In the genomic region with DNA sequence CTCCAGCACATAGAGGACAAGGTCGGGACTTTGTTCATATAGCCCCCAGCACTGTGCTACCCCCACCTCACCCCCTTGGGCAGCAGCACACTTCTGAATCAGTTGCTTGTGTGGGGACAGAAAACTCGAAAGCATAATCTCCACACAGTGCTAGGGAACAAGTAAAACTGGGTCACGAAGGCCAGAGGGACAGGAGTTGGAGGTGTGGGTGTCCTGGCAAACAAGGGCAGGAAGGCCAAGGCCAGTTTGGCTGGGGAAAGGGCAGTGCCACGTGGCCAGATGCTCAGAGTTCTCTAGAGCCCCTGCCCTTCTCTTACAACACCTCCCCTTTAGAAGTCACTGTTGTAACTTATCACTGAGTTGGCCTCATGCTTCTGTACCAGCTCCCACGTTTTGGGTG, we compare ENCODE assay signal across 8 mouse cellular contexts. TPM values are rescaled to one million over a fixed set of nuclear protein-coding genes. Genes with fewer than 3 reads are reported as not detected.
A peak's percentile ranks its signal among the peaks of the same experiment; 100 is the strongest.
DNase-seq lines count a peak whose midpoint lies in the region; ATAC-seq lines count a peak whose summit lies in the region.

No protein-coding gene starts in this region.

- H3K27ac ChIP-seq in midbrain, embryonic 10.5 days (replicated peaks), result 0 out of 2 replicates have a peak overlapping the region, but pooled peaks have one; percentile 6
- H3K27ac ChIP-seq in midbrain, embryonic 16.5 days (ENCODE audit: low read length), result no peak overlapping the region
- H3K27ac ChIP-seq in forebrain, embryonic 11.5 days (ENCODE audit: low read depth, low read length), result no peak overlapping the region
- peak overlapping the region; percentile 2 for H3K27ac ChIP-seq in liver, embryonic 11.5 days (ENCODE audit: low read depth, low read length)

- peaks cover 41% of the 10 kb centered on the region; the same call in 1 of the 2 replicates for H3K36me3 ChIP-seq in midbrain, embryonic 10.5 days
- no peaks in the 10 kb centered on the region for H3K36me3 ChIP-seq in midbrain, embryonic 16.5 days (ENCODE audit: control insufficient read depth, insufficient read depth, low read length)
- H3K36me3 ChIP-seq in forebrain, embryonic 11.5 days (ENCODE audit: control insufficient read depth, insufficient read depth, low read length), result no peaks in the 10 kb centered on the region
- peaks cover 14% of the 10 kb centered on the region; the same call in 1 of the 2 replicates for H3K36me3 ChIP-seq in liver, embryonic 11.5 days (ENCODE audit: control insufficient read depth, insufficient read depth, low read length)

- H3K4me3 ChIP-seq in midbrain, embryonic 10.5 days, result peak overlapping the region; percentile 88
- no peak overlapping the region for H3K4me3 ChIP-seq in midbrain, embryonic 16.5 days (ENCODE audit: low read depth, low read length)
- no peak overlapping the region for H3K4me3 ChIP-seq in forebrain, embryonic 11.5 days (ENCODE audit: low read depth, low read length)
- peak overlapping the region; percentile 88 for H3K4me3 ChIP-seq in liver, embryonic 11.5 days (ENCODE audit: low read depth, low read length)

- peaks cover 72% of the 10 kb centered on the region for H3K4me1 ChIP-seq in midbrain, embryonic 10.5 days
- peaks cover 42% of the 10 kb centered on the region for H3K4me1 ChIP-seq in midbrain, embryonic 16.5 days (ENCODE audit: control insufficient read depth, insufficient read depth, low read length)
- peaks cover 24% of the 10 kb centered on the region for H3K4me1 ChIP-seq in forebrain, embryonic 11.5 days (replicated peaks; ENCODE audit: control insufficient read depth, insufficient read depth, low read length)
- H3K4me1 ChIP-seq in liver, embryonic 11.5 days (replicated peaks; ENCODE audit: control insufficient read depth, insufficient read depth, low read length), result peaks cover 71% of the 10 kb centered on the region

- H3K4me2 ChIP-seq in midbrain, embryonic 16.5 days (ENCODE audit: low read length), result no peak overlapping the region
- no peak overlapping the region for H3K4me2 ChIP-seq in forebrain, embryonic 11.5 days (ENCODE audit: low read depth, low read length, severe bottlenecking)
- H3K4me2 ChIP-seq in liver, embryonic 11.5 days, result peak overlapping the region; percentile 99

- WGBS in midbrain, embryonic 10.5 days, result 81% methylated on average over 5 of the region's 5 CpGs
- WGBS in midbrain, embryonic 16.5 days, result 71% methylated on average over 5 of the region's 5 CpGs
- 75% methylated on average over 5 of the region's 5 CpGs for WGBS in forebrain, embryonic 11.5 days
- 57% methylated on average over 5 of the region's 5 CpGs for WGBS in liver, embryonic 11.5 days

- peak; percentile 17 for DNase-seq in cerebellum, adult 9-11 months
- DNase-seq in cerebellum, postnatal 36 days, result no peak
- DNase-seq in midbrain, embryonic 10.5 days (ENCODE audit: low spot score), result no peak
- DNase-seq in forebrain, embryonic 11.5 days (ENCODE audit: low spot score), result peak; percentile 40
- peak; percentile 27 for DNase-seq in liver, embryonic 11.5 days (ENCODE audit: low spot score)
- no peak for DNase-seq in embryo, embryonic 10.5 days (ENCODE audit: low spot score)

- no peak overlapping the region for H3K9ac ChIP-seq in midbrain, embryonic 16.5 days (ENCODE audit: low read depth, low read length)
- H3K9ac ChIP-seq in forebrain, embryonic 11.5 days (ENCODE audit: low read length), result no peak overlapping the region
- H3K9ac ChIP-seq in liver, embryonic 11.5 days (ENCODE audit: low read depth, low read length), result peak overlapping the region; percentile 49

- H3K27me3 ChIP-seq in midbrain, embryonic 10.5 days (ENCODE audit: low read depth, poor library complexity, severe bottlenecking), result no peaks in the 10 kb centered on the region
- no peaks in the 10 kb centered on the region for H3K27me3 ChIP-seq in midbrain, embryonic 16.5 days (ENCODE audit: control insufficient read depth, insufficient read depth, low read depth, low read length)
- no peaks in the 10 kb centered on the region for H3K27me3 ChIP-seq in forebrain, embryonic 11.5 days (ENCODE audit: control insufficient read depth, insufficient read depth, low read length)
- H3K27me3 ChIP-seq in liver, embryonic 11.5 days (replicated peaks; ENCODE audit: control insufficient read depth, insufficient read depth, low read length), result no peaks in the 10 kb centered on the region

- no peak for ATAC-seq in midbrain, embryonic 16.5 days
- ATAC-seq in forebrain, embryonic 11.5 days (replicated peaks; ENCODE audit: low FRiP score), result no peak
- ATAC-seq in liver, embryonic 11.5 days (replicated peaks; ENCODE audit: low FRiP score), result no peak
- no peak for ATAC-seq in activated CD4-positive, CD25-positive, alpha-beta regulatory T cell, adult 4 months

- no peaks in the 10 kb centered on the region for H3K9me3 ChIP-seq in midbrain, embryonic 10.5 days (replicated peaks)
- no peaks in the 10 kb centered on the region for H3K9me3 ChIP-seq in midbrain, embryonic 16.5 days (replicated peaks; ENCODE audit: control insufficient read depth, low read length, poor library complexity, severe bottlenecking)
- H3K9me3 ChIP-seq in forebrain, embryonic 11.5 days (ENCODE audit: control insufficient read depth, low read length), result no peaks in the 10 kb centered on the region
- no peaks in the 10 kb centered on the region for H3K9me3 ChIP-seq in liver, embryonic 11.5 days (ENCODE audit: control insufficient read depth, low read length)

RNA-seq across cellular contexts. Expression of a gene that starts 3.4 kb away (rescaled TPM):
- 4.6 and 4.7 TPM in 2 replicates for polyA plus RNA-seq in midbrain, embryonic 10.5 days (2016; fragmentation: Nextera tagmentation; extraction: Ambion mirVana)
- polyA plus RNA-seq in midbrain, embryonic 16.5 days (2015; fragmentation: Nextera tagmentation; extraction: Ambion mirVana), result 2.5 and 3.0 TPM in 2 replicates
- polyA plus RNA-seq in forebrain, embryonic 11.5 days (2014; fragmentation: Nextera tagmentation; extraction: Ambion mirVana), result 3.2 and 3.4 TPM in 2 replicates
- 3.9 and 4.2 TPM in 2 replicates for polyA plus RNA-seq in liver, embryonic 11.5 days (2014; fragmentation: Nextera tagmentation; extraction: Ambion mirVana)
- polyA plus RNA-seq in activated CD4-positive, CD25-positive, alpha-beta regulatory T cell, adult 4 months (2017; shearing (Covaris generic)), result 1 to 10 TPM in 1 of 2 experiments, not detected in 1; 1.1 TPM

RNA-seq across cellular contexts. Expression of a gene that starts 3.7 kb away (rescaled TPM):
- 1.2 and 1.8 TPM in 2 replicates for polyA plus RNA-seq in midbrain, embryonic 10.5 days (2016; fragmentation: Nextera tagmentation; extraction: Ambion mirVana)
- 0.57 and 1.0 TPM in 2 replicates for polyA plus RNA-seq in midbrain, embryonic 16.5 days (2015; fragmentation: Nextera tagmentation; extraction: Ambion mirVana)
- 1.1 and 1.4 TPM in 2 replicates for polyA plus RNA-seq in forebrain, embryonic 11.5 days (2014; fragmentation: Nextera tagmentation; extraction: Ambion mirVana)
- 1.3 and 2.9 TPM in 2 replicates for polyA plus RNA-seq in liver, embryonic 11.5 days (2014; fragmentation: Nextera tagmentation; extraction: Ambion mirVana)
- polyA plus RNA-seq in activated CD4-positive, CD25-positive, alpha-beta regulatory T cell, adult 4 months (2017; shearing (Covaris generic)), result 1 to 10 TPM; 2.0 to 4.1 TPM

RNA-seq across cellular contexts. Expression of a gene that starts 4.0 kb away (rescaled TPM):
- polyA plus RNA-seq in midbrain, embryonic 10.5 days (2016; fragmentation: Nextera tagmentation; extraction: Ambion mirVana), result 154 and 162 TPM in 2 replicates
- 43.6 and 45.9 TPM in 2 replicates for polyA plus RNA-seq in midbrain, embryonic 16.5 days (2015; fragmentation: Nextera tagmentation; extraction: Ambion mirVana)
- polyA plus RNA-seq in forebrain, embryonic 11.5 days (2014; fragmentation: Nextera tagmentation; extraction: Ambion mirVana), result 73.5 and 86.5 TPM in 2 replicates
- 85.7 and 91.4 TPM in 2 replicates for polyA plus RNA-seq in liver, embryonic 11.5 days (2014; fragmentation: Nextera tagmentation; extraction: Ambion mirVana)
- 10 to 100 TPM; 32.1 to 47.7 TPM for polyA plus RNA-seq in activated CD4-positive, CD25-positive, alpha-beta regulatory T cell, adult 4 months (2017; shearing (Covaris generic))

RNA-seq across cellular contexts. Expression of a gene that starts 28.9 kb away (rescaled TPM):
- polyA plus RNA-seq in midbrain, embryonic 10.5 days (2016; fragmentation: Nextera tagmentation; extraction: Ambion mirVana), result 89.5 and 98.1 TPM in 2 replicates
- 82.2 and 83.2 TPM in 2 replicates for polyA plus RNA-seq in midbrain, embryonic 16.5 days (2015; fragmentation: Nextera tagmentation; extraction: Ambion mirVana)
- polyA plus RNA-seq in forebrain, embryonic 11.5 days (2014; fragmentation: Nextera tagmentation; extraction: Ambion mirVana), result 79.9 and 83.0 TPM in 2 replicates
- 46.5 and 53.9 TPM in 2 replicates for polyA plus RNA-seq in liver, embryonic 11.5 days (2014; fragmentation: Nextera tagmentation; extraction: Ambion mirVana)
- 1 to 10 TPM; 3.0 to 4.7 TPM for polyA plus RNA-seq in activated CD4-positive, CD25-positive, alpha-beta regulatory T cell, adult 4 months (2017; shearing (Covaris generic))

RNA-seq across cellular contexts. Expression of a gene that starts 29.0 kb away (rescaled TPM):
- 77.8 and 89.4 TPM in 2 replicates for polyA plus RNA-seq in midbrain, embryonic 10.5 days (2016; fragmentation: Nextera tagmentation; extraction: Ambion mirVana)
- 118 and 123 TPM in 2 replicates for polyA plus RNA-seq in midbrain, embryonic 16.5 days (2015; fragmentation: Nextera tagmentation; extraction: Ambion mirVana)
- polyA plus RNA-seq in forebrain, embryonic 11.5 days (2014; fragmentation: Nextera tagmentation; extraction: Ambion mirVana), result 67.6 and 69.9 TPM in 2 replicates
- 50.5 and 53.3 TPM in 2 replicates for polyA plus RNA-seq in liver, embryonic 11.5 days (2014; fragmentation: Nextera tagmentation; extraction: Ambion mirVana)
- 10 to 100 TPM; 41.0 to 63.7 TPM for polyA plus RNA-seq in activated CD4-positive, CD25-positive, alpha-beta regulatory T cell, adult 4 months (2017; shearing (Covaris generic))

Comparison
In these comparisons a context has a peak if more than half of its experiments do, and no peak if none do; other contexts are left out.
1. DNase-seq: peak in cerebellum, adult 9-11 months (single experiment), forebrain, embryonic 11.5 days (single experiment) and liver, embryonic 11.5 days (single experiment); none in cerebellum, postnatal 36 days (0 of 2), midbrain, embryonic 10.5 days (single experiment) and embryo, embryonic 10.5 days (single experiment).
2. H3K27ac ChIP-seq: peak in midbrain, embryonic 10.5 days (single experiment) and liver, embryonic 11.5 days (single experiment); none in midbrain, embryonic 16.5 days (single experiment) and forebrain, embryonic 11.5 days (single experiment).
3. H3K4me3 ChIP-seq: peak in midbrain, embryonic 10.5 days (single experiment) and liver, embryonic 11.5 days (single experiment); none in midbrain, embryonic 16.5 days (single experiment) and forebrain, embryonic 11.5 days (single experiment).